Mouse (Mus musculus) E14TG2a.4 (cell line): ENCODE measurements around the gene Micu1.

Source experiments
- CTCF ChIP-seq: conservative IDR thresholded peaks from 2 replicates; pipeline ENCODE4 v1.5.1; 2014; ENCODE audit warnings: low read length
- NANOG ChIP-seq: IDR thresholded peaks from 2 replicates; pipeline ENCODE4 v1.6.1; 2014; ENCODE audit warnings: borderline replicate concordance, low read length, mixed read lengths
- POU5F1 ChIP-seq: IDR thresholded peaks from 2 replicates; pipeline ENCODE4 v1.6.1; 2014; ENCODE audit warnings: low read length, borderline replicate concordance

DNA sequence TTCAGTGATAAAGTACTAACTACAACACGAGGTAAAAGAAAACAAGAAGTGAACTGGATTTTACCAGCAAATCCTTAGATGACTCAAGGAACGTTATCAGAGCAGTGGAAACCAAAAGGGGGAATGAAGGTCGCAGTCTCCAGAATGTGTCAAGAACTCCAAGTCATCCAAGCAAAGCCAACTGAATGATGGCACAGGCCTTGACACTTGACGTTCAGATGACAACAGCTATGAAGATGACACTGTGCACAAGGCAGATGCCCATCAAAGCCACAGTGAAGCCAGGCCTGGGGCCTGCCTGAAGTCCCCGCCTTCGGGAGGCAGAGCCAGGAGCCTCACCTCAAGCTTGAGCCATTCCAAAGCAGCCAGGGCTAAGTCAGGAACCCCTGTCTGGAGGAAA lies 62.5 kb downstream of the Micu1 start:
- TF ChIP-seq CTCF (no peak), POU5F1 (no peak), NANOG (no peak)
